Mouse (Mus musculus): ENCODE measurements around the gene Lrrc71. TPM values are rescaled to one million over a fixed set of nuclear protein-coding genes. Genes with fewer than 3 reads are reported as not detected.

Lrrc71 gene
- polyA plus RNA-seq (2015; fragmentation: Nextera tagmentation; extraction: Ambion mirVana): 0.44 and 1.0 TPM in 2 replicates

- no peaks in the 10 kb centered on the region for H3K9me3 ChIP-seq (replicated peaks)
- 40% methylated on average over 13 of the region's 13 CpGs for WGBS
- H3K4me3 ChIP-seq (replicated peaks): no peak within 1 kb of the TSS
- no peaks in the 10 kb centered on the region for H3K36me3 ChIP-seq
- no peak for ATAC-seq (ENCODE audit: low FRiP score)
- H3K27me3 ChIP-seq (replicated peaks): no peaks in the 10 kb centered on the region
- no peak within 1 kb of the TSS for H3K27ac ChIP-seq (replicated peaks)
- no peak within 1 kb of the TSS for H3K9ac ChIP-seq (replicated peaks)
- peaks cover 16% of the 10 kb centered on the region for H3K4me1 ChIP-seq
- no peak within 1 kb of the TSS for H3K4me2 ChIP-seq
Measured at GRCm38 (mm10) chr3:87748431-87748830, at the start of gene Lrrc71. Gene Lrrc71 (minus strand): TSS chr3:87748625.

GRCm38 (mm10) chr3:87796736-87797334, 48.4 kb upstream of the Lrrc71 start, which contains the start of gene Insrr:
Gene Insrr (plus strand): TSS chr3:87796951.
- Histone ChIP-seq H3K27me3 (replicated peaks) (peaks cover 95% of the 10 kb centered on the region), H3K4me3 (replicated peaks) (peak within 1 kb of the TSS; percentile 36), H3K9ac (replicated peaks) (0 out of 2 replicates have a peak within 1 kb of the TSS, but pooled peaks have one; percentile 11), H3K4me2 (peak within 1 kb of the TSS; percentile 63), H3K4me1 (peaks cover 28% of the 10 kb centered on the region), H3K27ac (replicated peaks) (no peak within 1 kb of the TSS), H3K9me3 (replicated peaks) (no peaks in the 10 kb centered on the region), H3K36me3 (no peaks in the 10 kb centered on the region)
- 2% methylated on average over 29 of the region's 29 CpGs for WGBS
- ATAC-seq (ENCODE audit: low FRiP score): no peak

GRCm38 (mm10) chr3:87795336-87796277, 47.2 kb upstream of the Lrrc71 start:
- Histone ChIP-seq H3K36me3 (no peaks in the 10 kb centered on the region), H3K4me1 (peaks cover 28% of the 10 kb centered on the region), H3K27me3 (replicated peaks) (peaks cover 97% of the 10 kb centered on the region), H3K4me2 (peak overlapping the region; percentile 63), H3K27ac (replicated peaks) (no peak overlapping the region), H3K9ac (replicated peaks) (peak overlapping the region; percentile 30; the same call in 1 of the 2 replicates), H3K4me3 (replicated peaks) (peak overlapping the region; percentile 36), H3K9me3 (replicated peaks) (no peaks in the 10 kb centered on the region)
- 16% methylated on average over 33 of the region's 33 CpGs for WGBS
- ATAC-seq (ENCODE audit: low FRiP score): 0 out of 2 replicates have a peak, but pooled peaks have one; percentile 16

GRCm38 (mm10) chr3:87794922-87795325, 46.5 kb upstream of the Lrrc71 start, which contains the start of gene Ntrk1:
Gene Ntrk1 (minus strand): TSS chr3:87795162.
- Histone ChIP-seq H3K9ac (replicated peaks) (peak within 1 kb of the TSS; percentile 30; the same call in 1 of the 2 replicates), H3K27me3 (replicated peaks) (peaks cover 95% of the 10 kb centered on the region), H3K9me3 (replicated peaks) (no peaks in the 10 kb centered on the region), H3K4me2 (peak within 1 kb of the TSS; percentile 63), H3K4me1 (peaks cover 29% of the 10 kb centered on the region), H3K27ac (replicated peaks) (no peak within 1 kb of the TSS), H3K36me3 (no peaks in the 10 kb centered on the region), H3K4me3 (replicated peaks) (peak within 1 kb of the TSS; percentile 36)
- ATAC-seq (ENCODE audit: low FRiP score): no peak
- WGBS: under 1% methylated on average over 45 of the region's 47 CpGs

- peaks cover 8% of the 10 kb centered on the region for H3K4me1 ChIP-seq
- no peak overlapping the region for H3K27ac ChIP-seq (replicated peaks)
- H3K4me3 ChIP-seq (replicated peaks): no peak overlapping the region
- H3K27me3 ChIP-seq (replicated peaks): peaks cover 46% of the 10 kb centered on the region
- no peak overlapping the region for H3K9ac ChIP-seq (replicated peaks)
- no peak overlapping the region for H3K4me2 ChIP-seq
- 36% methylated on average over 5 of the region's 5 CpGs for whole genome bisulfite sequencing
- no peaks in the 10 kb centered on the region for H3K9me3 ChIP-seq (replicated peaks)
- H3K36me3 ChIP-seq: no peaks in the 10 kb centered on the region
- ATAC-seq (ENCODE audit: low FRiP score): no peak
Measured at GRCm38 (mm10) chr3:87789768-87790167, 41.3 kb upstream of the Lrrc71 start.

- Histone ChIP-seq H3K4me3 (replicated peaks) (no peak overlapping the region), H3K27me3 (replicated peaks) (peaks cover 41% of the 10 kb centered on the region), H3K4me1 (0 out of 2 replicates have a peak, but pooled peaks cover 5% of the 10 kb centered on the region), H3K27ac (replicated peaks) (no peak overlapping the region), H3K9ac (replicated peaks) (no peak overlapping the region), H3K36me3 (no peaks in the 10 kb centered on the region), H3K9me3 (replicated peaks) (no peaks in the 10 kb centered on the region), H3K4me2 (no peak overlapping the region)
- WGBS: 38% methylated on average over 1 of the region's 1 CpGs
- no peak; the same call in 1 of the 2 replicates for ATAC-seq (ENCODE audit: low FRiP score)
Measured at GRCm38 (mm10) chr3:87789248-87789647, 40.8 kb upstream of the Lrrc71 start.

GRCm38 (mm10) chr3:87785626-87786214, 37.3 kb upstream of the Lrrc71 start:
- Histone ChIP-seq H3K4me3 (replicated peaks) (no peak overlapping the region), H3K9me3 (replicated peaks) (no peaks in the 10 kb centered on the region), H3K9ac (replicated peaks) (no peak overlapping the region), H3K27ac (replicated peaks) (no peak overlapping the region), H3K4me2 (no peak overlapping the region), H3K27me3 (replicated peaks) (peaks cover 13% of the 10 kb centered on the region; the same call in 1 of the 2 replicates), H3K36me3 (no peaks in the 10 kb centered on the region), H3K4me1 (0 out of 2 replicates have a peak, but pooled peaks cover 5% of the 10 kb centered on the region)
- no peak for ATAC-seq (ENCODE audit: low FRiP score)
- 61% methylated on average over 6 of the region's 6 CpGs for WGBS

GRCm38 (mm10) chr3:87785156-87785555, 36.7 kb upstream of the Lrrc71 start:
- no peak overlapping the region for H3K27ac ChIP-seq (replicated peaks)
- no peak overlapping the region for H3K4me2 ChIP-seq
- WGBS: 89% methylated on average over 5 of the region's 5 CpGs
- no peaks in the 10 kb centered on the region for H3K36me3 ChIP-seq
- H3K4me3 ChIP-seq (replicated peaks): no peak overlapping the region
- H3K9ac ChIP-seq (replicated peaks): no peak overlapping the region
- H3K4me1 ChIP-seq: 0 out of 2 replicates have a peak, but pooled peaks cover 5% of the 10 kb centered on the region
- no peaks in the 10 kb centered on the region for H3K9me3 ChIP-seq (replicated peaks)
- H3K27me3 ChIP-seq (replicated peaks): peaks cover 8% of the 10 kb centered on the region; the same call in 1 of the 2 replicates
- ATAC-seq (ENCODE audit: low FRiP score): no peak

GRCm38 (mm10) chr3:87783282-87784023, 35.0 kb upstream of the Lrrc71 start:
- WGBS: 83% methylated on average over 25 of the region's 25 CpGs
- Histone ChIP-seq H3K27ac (replicated peaks) (no peak overlapping the region), H3K4me1 (peaks cover 9% of the 10 kb centered on the region), H3K4me3 (replicated peaks) (no peak overlapping the region), H3K27me3 (replicated peaks) (peaks cover 7% of the 10 kb centered on the region; the same call in 1 of the 2 replicates), H3K9ac (replicated peaks) (no peak overlapping the region), H3K9me3 (replicated peaks) (no peaks in the 10 kb centered on the region), H3K36me3 (no peaks in the 10 kb centered on the region), H3K4me2 (no peak overlapping the region)
- ATAC-seq (ENCODE audit: low FRiP score): no peak

- Histone ChIP-seq H3K27ac (replicated peaks) (no peak overlapping the region), H3K4me3 (replicated peaks) (no peak overlapping the region), H3K36me3 (no peaks in the 10 kb centered on the region), H3K4me1 (peaks cover 20% of the 10 kb centered on the region), H3K27me3 (replicated peaks) (peaks cover 7% of the 10 kb centered on the region; the same call in 1 of the 2 replicates), H3K9me3 (replicated peaks) (no peaks in the 10 kb centered on the region), H3K9ac (replicated peaks) (no peak overlapping the region; the same call in 1 of the 2 replicates), H3K4me2 (no peak overlapping the region)
- no peak for ATAC-seq (ENCODE audit: low FRiP score)
- 53% methylated on average over 2 of the region's 2 CpGs for WGBS
Measured at GRCm38 (mm10) chr3:87779086-87779485, 30.7 kb upstream of the Lrrc71 start.
